10 mouse cellular contexts compared by ENCODE assay signal in genomic region chr11:30195756-30196155, GRCm38 (mm10).
DNase-seq lines count a peak whose midpoint lies in the region; ATAC-seq and TF ChIP-seq lines count a peak whose summit lies in the region.
"Had no signal": no experiment of that assay in that cellular context is flagged by ENCODE, and none has a peak within 500 bp of the region (broad histone marks: within the 10 kb centered on the region; RNA-seq: fewer than 3 reads in every experiment).

No protein-coding gene starts in this region.

- H3K9me3 ChIP-seq in kidney, postnatal 0 days (replicated peaks; ENCODE audit: low read length) = no peaks in the 10 kb centered on the region
- no peaks in the 10 kb centered on the region for H3K9me3 ChIP-seq in G1E (replicated peaks)
- H3K9me3 ChIP-seq: hindbrain, embryonic 12.5 days; limb, embryonic 15.5 days had no signal

- no peak for TF ChIP-seq CTCF in kidney, postnatal 0 days (IDR thresholded peaks at IDR 0.05; ENCODE audit: low read depth)
- TF ChIP-seq CTCF in G1E (IDR thresholded peaks at IDR 0.05; ENCODE audit: low read depth, low read length) = no peak

- WGBS in kidney, postnatal 0 days = 61% methylated on average over 3 of the region's 3 CpGs

- no peaks in the 10 kb centered on the region for H3K36me3 ChIP-seq in kidney, postnatal 0 days (ENCODE audit: insufficient read depth, low read length)
- no peaks in the 10 kb centered on the region for H3K36me3 ChIP-seq in G1E (replicated peaks)
- H3K36me3 ChIP-seq: hindbrain, embryonic 12.5 days; limb, embryonic 15.5 days had no signal

- no peak overlapping the region for H3K9ac ChIP-seq in kidney, postnatal 0 days (ENCODE audit: low read depth, low read length)
- H3K9ac ChIP-seq: hindbrain, embryonic 12.5 days; limb, embryonic 15.5 days had no signal

- H3K27ac ChIP-seq in kidney, postnatal 0 days = peak overlapping the region; percentile 10; the same call in 1 of the 2 replicates
- H3K27ac ChIP-seq: hindbrain, embryonic 12.5 days; limb, embryonic 15.5 days had no signal

- intact Hi-C loops in gastrocnemius, postnatal 36 days (cut with DNase I) = no loop called here

- 0 out of 2 replicates have a peak overlapping the region, but pooled peaks have one; percentile 0 for H3K4me3 ChIP-seq in kidney, postnatal 0 days (replicated peaks; ENCODE audit: low read depth, low read length)
- peak overlapping the region; percentile 30; the same call in 1 of the 2 replicates for H3K4me3 ChIP-seq in G1E (ENCODE audit: low read depth, low read length)
- H3K4me3 ChIP-seq: hindbrain, embryonic 12.5 days; limb, embryonic 15.5 days had no signal

- DNase-seq in kidney, postnatal 0 days (ENCODE audit: low spot score) = no peak
- DNase-seq in kidney, postnatal 10 days = no peak
- no peak for DNase-seq in G1E (ENCODE audit: low spot score)
- peak; percentile 62 for DNase-seq in naive thymus-derived CD4-positive, alpha-beta T cell, adult 2 months (ENCODE audit: low read depth)
- no peak for DNase-seq in gastrocnemius, postnatal 36 days
- DNase-seq in embryo, embryonic 9.5 days (ENCODE audit: extremely low spot score) = no peak
- DNase-seq: embryo, embryonic 11 days had no signal

- H3K4me2 ChIP-seq in kidney, postnatal 0 days (ENCODE audit: low read length) = peak overlapping the region; percentile 75
- H3K4me2 ChIP-seq: hindbrain, embryonic 12.5 days had no signal

- no peaks in the 10 kb centered on the region for H3K27me3 ChIP-seq in kidney, postnatal 0 days (ENCODE audit: insufficient read depth, low read length)
- peaks cover 5% of the 10 kb centered on the region; the same call in 1 of the 2 replicates for H3K27me3 ChIP-seq in G1E (ENCODE audit: insufficient read depth, low read length)
- H3K27me3 ChIP-seq: hindbrain, embryonic 12.5 days; limb, embryonic 15.5 days had no signal

- ATAC-seq in kidney, postnatal 0 days (replicated peaks; ENCODE audit: low FRiP score, low read depth) = no peak
- ATAC-seq in G1E (ENCODE audit: extremely low read depth, insufficient number of reproducible peaks, low FRiP score, poor library complexity, severe bottlenecking) = no peak
- peak; percentile 36 for ATAC-seq in granulocyte monocyte progenitor cell, adult 5-6 weeks (replicated peaks; ENCODE audit: poor library complexity, severe bottlenecking)

- peaks cover 25% of the 10 kb centered on the region for H3K4me1 ChIP-seq in kidney, postnatal 0 days (replicated peaks; ENCODE audit: insufficient read depth, low read length)
- peaks cover 44% of the 10 kb centered on the region for H3K4me1 ChIP-seq in G1E (ENCODE audit: insufficient read depth, low read depth, low read length)
